Mouse (Mus musculus) cerebellum, adult 2 months (tissue): ENCODE data around the gene Gm48551.

Experiments
- CTCF ChIP-seq: fragments of 200-500 bp; IDR thresholded peaks from 2 replicates; pipeline ENCODE4 v1.5.1; 2011; ENCODE audit warnings: low read depth, mild to moderate bottlenecking, control low read depth, low read length, moderate library complexity, borderline replicate concordance; ENCODE audit not compliant: insufficient read depth
- POLR2A ChIP-seq: fragments of 200-500 bp; IDR thresholded peaks from 2 replicates; pipeline ENCODE4 v1.6.1; 2011; ENCODE audit warnings: low read length, control low read depth, borderline replicate concordance; ENCODE audit not compliant: insufficient read depth

DNA sequence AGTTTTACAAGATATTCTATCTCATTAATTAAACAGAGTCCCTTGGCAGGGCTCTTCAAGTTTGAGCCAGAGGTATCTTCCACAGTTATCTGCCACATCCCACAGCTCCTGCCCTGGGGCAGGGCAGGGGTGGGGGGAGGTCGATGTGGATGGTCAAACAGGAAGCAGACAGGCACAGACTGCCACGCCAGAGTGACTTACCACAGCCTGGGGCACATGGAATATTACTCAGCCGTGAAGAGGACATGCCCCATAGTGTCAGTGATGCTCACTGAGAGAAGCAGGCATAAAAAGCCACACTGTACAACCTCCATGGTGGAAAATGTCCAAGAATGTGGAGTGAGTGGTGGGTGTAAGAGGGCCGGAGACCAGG, 39.1 kb upstream of the Gm48551 start:
- TF ChIP-seq CTCF: no peak
- TF ChIP-seq POLR2A: no peak
